Mouse (Mus musculus): ENCODE data around the gene Olfr324.

GRCm38 (mm10) chr11:58578636-58579035 lies 16.3 kb upstream of the Olfr324 start:
- TF ChIP-seq POLR2A (IDR thresholded peaks at IDR 0.05; ENCODE audit: low read depth, low read length) (no peak), CTCF (IDR thresholded peaks at IDR 0.05; ENCODE audit: borderline replicate concordance, insufficient read depth, low read length) (no peak)

All from embryonic fibroblast, embryonic 13.5 days (primary cell).